Mouse (Mus musculus) embryo, embryonic 11.5 days (tissue): ENCODE results near the gene Gpr84.

Experiments
- DNase-seq: peaks from one replicate; pipeline ENCODE4 v3.0.0-alpha.2; 2012; ENCODE audit warnings: low read depth, low spot score

Gene Gpr84

GRCm38 (mm10) chr15:103336996-103337667 lies 26.7 kb upstream of the Gpr84 start:
- no peak for DNase-seq

- no peak for DNase-seq
These were observed 25.2 kb upstream of the Gpr84 start for GRCm38 (mm10) chr15:103335488-103336235.

- no peak for DNase-seq
These were observed 24.6 kb upstream of the Gpr84 start for GRCm38 (mm10) chr15:103335040-103335439.

GRCm38 (mm10) chr15:103334194-103334593 lies 23.8 kb upstream of the Gpr84 start:
- DNase-seq: no peak

- DNase-seq: no peak
These were observed 23.3 kb upstream of the Gpr84 start for GRCm38 (mm10) chr15:103333738-103334137.

GRCm38 (mm10) chr15:103333081-103333615 lies 22.7 kb upstream of the Gpr84 start:
- DNase-seq: no peak

GRCm38 (mm10) chr15:103323455-103324247 lies 13.2 kb upstream of the Gpr84 start:
- DNase-seq: peak; percentile 81

- DNase-seq: no peak
These were observed 12.7 kb upstream of the Gpr84 start for GRCm38 (mm10) chr15:103323070-103323454.

- no peak for DNase-seq
These were observed 12.0 kb upstream of the Gpr84 start for GRCm38 (mm10) chr15:103322396-103322795.

- DNase-seq: no peak
These were observed 10.7 kb upstream of the Gpr84 start for GRCm38 (mm10) chr15:103321076-103321475.

- DNase-seq: no peak
These were observed 7.9 kb upstream of the Gpr84 start for GRCm38 (mm10) chr15:103318201-103318816.

- DNase-seq: no peak
These were observed 7.3 kb upstream of the Gpr84 start for GRCm38 (mm10) chr15:103317731-103318130.

GRCm38 (mm10) chr15:103317120-103317519 lies 6.7 kb upstream of the Gpr84 start:
- no peak for DNase-seq

- DNase-seq: no peak
These were observed 5.8 kb upstream of the Gpr84 start for GRCm38 (mm10) chr15:103315979-103316776.

- no peak for DNase-seq
These were observed 4.6 kb upstream of the Gpr84 start for GRCm38 (mm10) chr15:103315011-103315502.

- no peak for DNase-seq
These were observed 3.8 kb upstream of the Gpr84 start for GRCm38 (mm10) chr15:103314181-103314580.

- DNase-seq: no peak
These were observed 3.2 kb upstream of the Gpr84 start for GRCm38 (mm10) chr15:103313495-103314095.

GRCm38 (mm10) chr15:103308876-103309580 lies 1.4 kb downstream of the Gpr84 start:
- no peak for DNase-seq

GRCm38 (mm10) chr15:103308056-103308875 lies 2.1 kb downstream of the Gpr84 start:
- DNase-seq: no peak
